13 mouse cellular contexts compared by ENCODE assay signal in the genomic region with DNA sequence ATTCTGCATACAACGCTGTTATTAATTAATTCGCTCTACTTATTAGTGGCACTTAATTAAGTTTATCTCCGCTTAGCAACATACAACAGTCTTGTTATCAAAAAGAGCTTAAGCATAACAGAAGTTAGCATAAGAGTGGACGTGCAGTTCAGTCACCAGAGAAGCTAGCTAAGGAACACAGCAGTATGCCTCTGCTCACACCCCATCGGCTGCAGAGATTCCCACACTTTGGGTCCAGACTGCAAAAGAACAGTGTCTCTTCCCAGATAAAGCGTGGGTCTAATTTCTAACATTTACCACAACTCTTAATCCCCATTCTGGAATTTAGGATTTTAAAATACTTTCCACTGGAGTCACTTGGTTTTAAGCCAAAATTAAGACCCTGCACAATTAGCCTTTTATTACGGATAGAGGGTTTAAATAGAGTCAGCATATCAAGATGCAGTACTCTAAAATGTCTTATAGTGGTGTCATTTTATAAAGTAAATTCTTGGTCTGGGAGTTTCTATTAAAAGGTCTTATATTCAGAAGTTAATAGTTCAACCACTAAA.
DNase-seq lines count a peak whose midpoint lies in the region; ATAC-seq and TF ChIP-seq lines count a peak whose summit lies in the region.
"Had no signal": no experiment of that assay in that cellular context is flagged by ENCODE, and none has a peak within 500 bp of the region (broad histone marks: within the 10 kb centered on the region; RNA-seq: fewer than 3 reads in every experiment).

No protein-coding gene starts in this region.

- TF ChIP-seq POLR2A in myocyte (IDR thresholded peaks at IDR 0.05; ENCODE audit: insufficient read length, low read depth) = no peak

- no peak for TF ChIP-seq EP300 in heart, postnatal 0 days (IDR thresholded peaks at IDR 0.05; ENCODE audit: low read depth)

- no peak for DNase-seq in heart, postnatal 0 days (ENCODE audit: low spot score)
- DNase-seq in limb, embryonic 10.5 days (ENCODE audit: low spot score) = no peak
- no peak for DNase-seq in Patski (ENCODE audit: low read depth, low spot score)
- DNase-seq: adrenal gland, postnatal 10 days; cerebellum, adult 2 months had no signal

- no peaks in the 10 kb centered on the region for H3K36me3 ChIP-seq in heart, postnatal 0 days (replicated peaks; ENCODE audit: control insufficient read depth, insufficient read depth, low read length)
- H3K36me3 ChIP-seq in heart, embryonic 11.5 days (ENCODE audit: control insufficient read depth, insufficient read depth, low read length) = no peaks in the 10 kb centered on the region
- H3K36me3 ChIP-seq in limb, embryonic 13.5 days = no peaks in the 10 kb centered on the region
- no peaks in the 10 kb centered on the region for H3K36me3 ChIP-seq in limb, embryonic 10.5 days
- H3K36me3 ChIP-seq in myocyte (ENCODE audit: control insufficient read depth, insufficient read depth) = no peaks in the 10 kb centered on the region
- H3K36me3 ChIP-seq: hindbrain, embryonic 10.5 days; limb, embryonic 15.5 days; midbrain, embryonic 13.5 days had no signal

- no peaks in the 10 kb centered on the region for H3K79me2 ChIP-seq in myocyte (ENCODE audit: control insufficient read depth, insufficient read depth)

- no peak for ATAC-seq in heart, postnatal 0 days (ENCODE audit: insufficient read depth, low read depth)
- no peak for ATAC-seq in heart, embryonic 11.5 days (replicated peaks; ENCODE audit: insufficient number of reproducible peaks, low FRiP score, low TSS enrichment)
- ATAC-seq in limb, embryonic 13.5 days (ENCODE audit: low FRiP score, low read depth) = 0 out of 2 replicates have a peak, but pooled peaks have one; percentile 36
- peak; percentile 74 for ATAC-seq in Patski
- ATAC-seq in erythroblast, adult 5-6 weeks (replicated peaks; ENCODE audit: low FRiP score, poor library complexity, severe bottlenecking) = no peak
- ATAC-seq: forebrain, embryonic 14.5 days; midbrain, embryonic 13.5 days had no signal

- no peak overlapping the region for H3K4me2 ChIP-seq in heart, postnatal 0 days (ENCODE audit: low read depth, low read length)
- H3K4me2 ChIP-seq in heart, embryonic 11.5 days = no peak overlapping the region
- no peak overlapping the region for H3K4me2 ChIP-seq in limb, embryonic 13.5 days (replicated peaks)
- peak overlapping the region; percentile 49 for H3K4me2 ChIP-seq in myocyte (ENCODE audit: low read depth)
- H3K4me2 ChIP-seq: limb, embryonic 15.5 days; midbrain, embryonic 13.5 days had no signal

- H3K27ac ChIP-seq in heart, postnatal 0 days (ENCODE audit: low read depth) = peak overlapping the region; percentile 10
- H3K27ac ChIP-seq in heart, embryonic 11.5 days (ENCODE audit: low read depth, low read length) = no peak overlapping the region
- no peak overlapping the region for H3K27ac ChIP-seq in limb, embryonic 13.5 days
- H3K27ac ChIP-seq in limb, embryonic 10.5 days = no peak overlapping the region
- H3K27ac ChIP-seq: hindbrain, embryonic 10.5 days; limb, embryonic 15.5 days; midbrain, embryonic 13.5 days had no signal

- POLR2A ChIA-PET in Patski (lab: Charles Lee) = no interaction called here

- no peaks in the 10 kb centered on the region for H3K9me3 ChIP-seq in heart, postnatal 0 days (replicated peaks; ENCODE audit: control insufficient read depth, low read length)
- H3K9me3 ChIP-seq in heart, embryonic 11.5 days (replicated peaks; ENCODE audit: control insufficient read depth, low read length) = no peaks in the 10 kb centered on the region
- no peaks in the 10 kb centered on the region for H3K9me3 ChIP-seq in limb, embryonic 13.5 days
- no peaks in the 10 kb centered on the region for H3K9me3 ChIP-seq in limb, embryonic 10.5 days (replicated peaks)
- H3K9me3 ChIP-seq: hindbrain, embryonic 10.5 days; limb, embryonic 15.5 days; midbrain, embryonic 13.5 days had no signal

- no peak overlapping the region for H3K4me3 ChIP-seq in heart, postnatal 0 days (ENCODE audit: low read depth, low read length)
- no peak overlapping the region for H3K4me3 ChIP-seq in heart, embryonic 11.5 days (ENCODE audit: low read depth, low read length)
- no peak overlapping the region for H3K4me3 ChIP-seq in limb, embryonic 13.5 days
- no peak overlapping the region for H3K4me3 ChIP-seq in limb, embryonic 10.5 days
- no peak overlapping the region for H3K4me3 ChIP-seq in myocyte
- H3K4me3 ChIP-seq: hindbrain, embryonic 10.5 days; limb, embryonic 15.5 days; midbrain, embryonic 13.5 days had no signal

- H3ac ChIP-seq in myocyte (ENCODE audit: control insufficient read depth, insufficient read length) = no peak overlapping the region

- H3K4me1 ChIP-seq in heart, postnatal 0 days (ENCODE audit: control insufficient read depth, insufficient read depth) = no peaks in the 10 kb centered on the region
- no peaks in the 10 kb centered on the region for H3K4me1 ChIP-seq in heart, embryonic 11.5 days (ENCODE audit: control insufficient read depth, insufficient read depth, low read length)
- peaks cover 9% of the 10 kb centered on the region; the same call in 1 of the 2 replicates for H3K4me1 ChIP-seq in limb, embryonic 13.5 days
- 0 out of 2 replicates have a peak, but pooled peaks cover 3% of the 10 kb centered on the region for H3K4me1 ChIP-seq in limb, embryonic 10.5 days
- H3K4me1 ChIP-seq: midbrain, embryonic 13.5 days had no signal

- H3K27me3 ChIP-seq in heart, postnatal 0 days (ENCODE audit: control insufficient read depth, insufficient read depth, low read length) = no peaks in the 10 kb centered on the region
- H3K27me3 ChIP-seq in heart, embryonic 11.5 days (ENCODE audit: control insufficient read depth, insufficient read depth, low read length) = no peaks in the 10 kb centered on the region
- no peaks in the 10 kb centered on the region for H3K27me3 ChIP-seq in limb, embryonic 13.5 days
- H3K27me3 ChIP-seq in limb, embryonic 10.5 days (ENCODE audit: low read depth, poor library complexity, severe bottlenecking) = no peaks in the 10 kb centered on the region
- H3K27me3 ChIP-seq in Patski = no peaks in the 10 kb centered on the region
- H3K27me3 ChIP-seq in myocyte (ENCODE audit: control insufficient read depth, insufficient read depth, insufficient read length) = no peaks in the 10 kb centered on the region
- H3K27me3 ChIP-seq: limb, embryonic 15.5 days; midbrain, embryonic 13.5 days had no signal

- WGBS in heart, postnatal 0 days = 59% methylated on average over 7 of the region's 7 CpGs
- WGBS in heart, embryonic 11.5 days (ENCODE audit: insufficient replicate concordance) = 66% methylated on average over 7 of the region's 7 CpGs
- WGBS in limb, embryonic 13.5 days = 63% methylated on average over 7 of the region's 7 CpGs
- 84% methylated on average over 7 of the region's 7 CpGs for WGBS in limb, embryonic 10.5 days

- TF ChIP-seq CTCF in heart, postnatal 0 days (IDR thresholded peaks at IDR 0.05; ENCODE audit: low read depth) = no peak
- TF ChIP-seq CTCF in Patski (IDR thresholded peaks at IDR 0.05) = no peak

- H3K9ac ChIP-seq in heart, postnatal 0 days (replicated peaks; ENCODE audit: low read depth, low read length) = no peak overlapping the region
- no peak overlapping the region for H3K9ac ChIP-seq in heart, embryonic 11.5 days (ENCODE audit: low read depth, low read length)
- no peak overlapping the region for H3K9ac ChIP-seq in limb, embryonic 13.5 days
- H3K9ac ChIP-seq: limb, embryonic 15.5 days; midbrain, embryonic 13.5 days had no signal

- in situ Hi-C loops in Patski (cut with MboI; ENCODE audit: low pct_unique_long_range_greater_than_20kb) = no loop called here

- CTCF ChIA-PET in Patski (lab: Charles Lee) = no interaction called here

TF ChIP-seq in myocyte, 11 proteins besides CTCF, POLR2A, EP300 and RAD21:
- no peak for TF ChIP-seq SRF (IDR thresholded peaks at IDR 0.05; ENCODE audit: control insufficient read depth, insufficient read length, low read depth)
- TF ChIP-seq MAX (IDR thresholded peaks at IDR 0.05; ENCODE audit: low read depth) = no peak
- no peak for TF ChIP-seq MYOG (IDR thresholded peaks at IDR 0.05; ENCODE audit: control insufficient read depth in 1 of 3, insufficient read depth in 1 of 3, insufficient read length in 2 of 3, low read depth in 2 of 3)
- no peak for TF ChIP-seq TCF12 (IDR thresholded peaks at IDR 0.05; ENCODE audit: insufficient read depth, poor library complexity, severe bottlenecking)
- TF ChIP-seq REST (IDR thresholded peaks at IDR 0.05; ENCODE audit: insufficient read depth, insufficient read length) = no peak
- TF ChIP-seq MYOD1 (IDR thresholded peaks at IDR 0.05; ENCODE audit: control insufficient read depth in 1 of 3, insufficient read length in 2 of 3, low read depth in 2 of 3) = no peak
- no peak for TF ChIP-seq TCF3 (IDR thresholded peaks at IDR 0.05; ENCODE audit: insufficient read length, low read depth)
- TF ChIP-seq USF1 (IDR thresholded peaks at IDR 0.05; ENCODE audit: low read depth) = no peak
- TF ChIP-seq CEBPB (IDR thresholded peaks at IDR 0.05; ENCODE audit: insufficient read depth, poor library complexity, severe bottlenecking) = no peak
- TF ChIP-seq E2F4 (IDR thresholded peaks at IDR 0.05; ENCODE audit: insufficient read depth) = no peak

Comparison
In these comparisons a context has a peak if more than half of its experiments do, and no peak if none do; other contexts are left out.
1. ATAC-seq: peak in limb, embryonic 13.5 days (single experiment) and Patski (single experiment); none in heart, postnatal 0 days (single experiment), heart, embryonic 11.5 days (single experiment) and erythroblast, adult 5-6 weeks (single experiment).